Mouse (Mus musculus) activated CD4-positive, CD25-positive, alpha-beta regulatory T cell, adult 9 weeks (primary cell): Measurements from ENCODE around the gene Gm10306. TPM values are rescaled to one million over a fixed set of nuclear protein-coding genes. Genes with fewer than 3 reads are reported as not detected.

Source experiments
- polyA plus RNA-seq: library from polyadenylated mRNA; unstranded; fragments of 100-300 nt; shearing (Covaris generic); gene quantifications from one replicate; pipeline ENCODE4 v1.2.1, GENCODE M21; 2017

Gm10306 gene
- not detected for polyA plus RNA-seq

DNA sequence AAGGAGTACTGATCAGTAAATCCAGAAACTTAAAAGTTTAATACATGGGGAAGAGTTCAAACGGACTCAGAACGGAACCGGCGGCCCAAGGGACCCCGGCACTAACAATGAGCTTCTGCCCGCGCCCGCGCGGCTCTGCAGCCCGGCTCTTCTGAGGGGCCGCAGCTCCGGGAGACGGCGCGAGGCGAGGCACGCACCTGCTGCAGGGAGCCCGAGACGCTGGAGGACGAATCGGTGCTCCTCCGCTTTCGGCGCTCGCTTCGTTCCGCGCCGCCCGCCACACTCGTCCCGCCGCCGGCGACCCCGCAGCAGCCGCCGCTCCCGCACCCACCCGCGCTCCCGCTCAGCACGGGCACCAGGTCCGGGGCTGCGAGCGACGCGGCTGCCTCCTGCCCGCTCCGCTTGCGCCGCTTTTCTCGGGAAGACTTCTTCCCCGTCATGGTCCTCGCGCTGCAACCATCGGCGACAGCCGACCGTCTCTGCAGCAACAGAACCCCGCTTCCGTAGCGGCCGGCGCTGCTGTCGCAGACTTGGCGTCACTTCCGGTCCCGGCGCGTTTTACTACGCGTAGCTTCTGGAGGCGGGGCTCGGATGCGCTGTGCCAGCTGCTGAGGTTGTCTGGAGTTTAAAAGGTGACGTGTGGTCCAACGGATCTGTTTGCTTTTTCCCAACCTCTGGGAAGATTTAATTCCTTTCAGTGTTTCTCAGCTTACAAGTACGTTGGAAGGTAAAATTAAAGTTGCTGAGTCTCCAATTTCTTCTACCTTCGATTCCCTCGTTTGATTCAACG, at the start of gene Gm10306, which contains the start of gene Caap1:
Gm10306 (plus strand) TSS at position 282 of the 790 bp plus-strand sequence.
Caap1 (minus strand) TSS at position 532 of the 790 bp plus-strand sequence.

DNA sequence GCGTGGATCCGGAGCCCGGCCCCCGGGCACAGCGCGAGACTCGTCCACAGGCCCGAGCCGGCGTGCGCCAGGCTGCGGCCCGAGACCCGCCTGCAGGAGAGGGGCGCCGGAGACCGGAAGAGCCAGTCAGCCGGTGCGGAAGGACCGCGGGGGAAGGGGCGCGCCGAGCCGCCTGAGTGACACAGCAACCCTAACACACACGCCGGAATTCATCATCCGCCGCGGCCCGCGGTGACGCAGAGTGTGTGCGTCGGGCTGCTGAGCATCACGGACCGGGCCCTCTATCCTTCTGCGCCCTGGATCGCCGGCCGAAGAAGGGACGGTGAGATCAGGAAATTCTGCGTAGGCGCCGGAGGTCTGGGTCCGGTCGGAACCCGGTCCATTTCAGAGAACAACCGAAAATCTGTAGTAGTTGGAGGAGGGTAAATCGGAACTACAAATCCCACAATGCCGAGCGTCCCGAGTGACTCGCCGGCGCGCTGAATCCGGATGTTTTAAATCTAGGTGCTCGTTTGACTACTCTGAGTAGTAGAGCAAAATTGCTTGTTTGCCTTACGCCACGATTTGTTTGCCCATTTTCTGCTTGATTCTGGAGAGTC, 46.8 kb downstream of the Gm10306 start, which contains the start of gene Plaa:
Plaa (minus strand) TSS at position 214 of the 599 bp plus-strand sequence.

Other genes with a start within 250 kb of the Gm10306 start
- gene Caap1, start 250 bp downstream of the Gm10306 start, polyA plus RNA-seq: 2.8 TPM
- gene Plaa, start 46.7 kb downstream of the Gm10306 start, polyA plus RNA-seq: 36.7 TPM
- gene Ift74, start 57.9 kb downstream of the Gm10306 start, polyA plus RNA-seq: 3.0 TPM
- not detected for gene Lrrc19, start 93.6 kb downstream of the Gm10306 start, polyA plus RNA-seq
- gene Tek, start 182.7 kb downstream of the Gm10306 start, polyA plus RNA-seq: 0.06 TPM